Mouse (Mus musculus) erythroid progenitor cell, adult 5-6 weeks (primary cell): ENCODE data around the gene Zfp449. TPM values are rescaled to one million over a fixed set of nuclear protein-coding genes. Genes with fewer than 3 reads are reported as not detected.
"Not testable (repeated sequence)": the region's sequence is repeated elsewhere in the genome, so short reads cannot be mapped to it uniquely, and the experiment has no call there.

Experiments
- ATAC-seq: replicated peaks from 2 replicates; pipeline ENCODE4 v1.8.0; 2016; ENCODE audit warnings: moderate number of reproducible peaks, mild to moderate bottlenecking, moderate TSS enrichment, inconsistent platforms; ENCODE audit not compliant: poor library complexity, low FRiP score, severe bottlenecking
- total RNA-seq, 2 experiments: library from RNA; stranded (forward) in 1 of 2; stranded (reverse) in 1 of 2; fragments of 150-400 nt in 1 of 2; fragments of 186-747, 209-891 nt in 1 of 2; gene quantifications; 2 replicates each; pipeline versions ENCODE4 v1.2.3 to v1.2.4; 2015 to 2017; ENCODE audit warnings: low replicate concordance in 2 of 2

The Zfp449 gene
- total RNA-seq (2015; ENCODE audit: low replicate concordance) (1.3 TPM in 1 of 2 replicates, not detected in the other), total RNA-seq (2017; ENCODE audit: low replicate concordance) (0.08 and 0.39 TPM in 2 replicates)

- peak; percentile 81 for ATAC-seq
These were observed at the start of gene Zfp449 for GRCm38 (mm10) chrX:56346176-56346931. TSS of gene Zfp449 (plus strand) at chrX:56346400.

- ATAC-seq, result no peak
These were observed 38.6 kb upstream of the Zfp449 start for GRCm38 (mm10) chrX:56307597-56307996.

GRCm38 (mm10) chrX:56312813-56313212 is 33.4 kb upstream of the Zfp449 start:
- ATAC-seq, result no peak

GRCm38 (mm10) chrX:56322096-56322495 is 24.1 kb upstream of the Zfp449 start:
- no peak for ATAC-seq

- no peak for ATAC-seq
These were observed 23.5 kb upstream of the Zfp449 start for GRCm38 (mm10) chrX:56322731-56323130.

- no peak for ATAC-seq
These were observed 14.2 kb upstream of the Zfp449 start for GRCm38 (mm10) chrX:56332046-56332445.

GRCm38 (mm10) chrX:56340305-56340704 is 5.9 kb upstream of the Zfp449 start:
- no peak for ATAC-seq

- no peak for ATAC-seq
These were observed 3.3 kb upstream of the Zfp449 start for GRCm38 (mm10) chrX:56342921-56343320.

GRCm38 (mm10) chrX:56346932-56347253 is 693 bp downstream of the Zfp449 start:
- ATAC-seq, result no peak

- not testable (repeated sequence) for ATAC-seq
These were observed 28.4 kb downstream of the Zfp449 start, which contains the start of gene Smim10l2a for GRCm38 (mm10) chrX:56374431-56375128. TSS of gene Smim10l2a (plus strand) at chrX:56374586.

- no peak for ATAC-seq
These were observed 34.7 kb downstream of the Zfp449 start for GRCm38 (mm10) chrX:56380852-56381251.

GRCm38 (mm10) chrX:56384142-56384541 is 37.9 kb downstream of the Zfp449 start:
- ATAC-seq, result no peak

- ATAC-seq, result no peak
These were observed 58.4 kb downstream of the Zfp449 start for GRCm38 (mm10) chrX:56404646-56405045.

- no peak for ATAC-seq
These were observed 59.3 kb downstream of the Zfp449 start for GRCm38 (mm10) chrX:56405482-56405881.

- no peak for ATAC-seq
These were observed 59.9 kb downstream of the Zfp449 start for GRCm38 (mm10) chrX:56406128-56406527.

Other genes with a start within 250 kb of the Zfp449 start
- 1.3 and 1.8 TPM in 2 replicates for gene 3830403N18Rik, start 209.8 kb upstream of the Zfp449 start, total RNA-seq (2015; ENCODE audit: low replicate concordance)
- 2.8 TPM in 1 of 2 replicates, not detected in the other for gene 3830403N18Rik, start 209.8 kb upstream of the Zfp449 start, total RNA-seq (2017; ENCODE audit: low replicate concordance)
- gene Gm773, start 133.5 kb upstream of the Zfp449 start, total RNA-seq (2015; ENCODE audit: low replicate concordance), result not detected in 2 replicates
- not detected in 2 replicates for gene Gm773, start 133.5 kb upstream of the Zfp449 start, total RNA-seq (2017; ENCODE audit: low replicate concordance)
- not detected in 2 replicates for gene Smim10l2a, start 28.2 kb downstream of the Zfp449 start, total RNA-seq (2015; ENCODE audit: low replicate concordance)
- not detected in 2 replicates for gene Smim10l2a, start 28.2 kb downstream of the Zfp449 start, total RNA-seq (2017; ENCODE audit: low replicate concordance)
- not detected in 2 replicates for gene Gm2174, start 101.6 kb downstream of the Zfp449 start, total RNA-seq (2015; ENCODE audit: low replicate concordance)
- 2.3 and 23.6 TPM in 2 replicates for gene Gm2174, start 101.6 kb downstream of the Zfp449 start, total RNA-seq (2017; ENCODE audit: low replicate concordance)
- 223 and 328 TPM in 2 replicates for gene Ints6l, start 108.5 kb downstream of the Zfp449 start, total RNA-seq (2015; ENCODE audit: low replicate concordance)
- 124 and 128 TPM in 2 replicates for gene Ints6l, start 108.5 kb downstream of the Zfp449 start, total RNA-seq (2017; ENCODE audit: low replicate concordance)
- gene Gm10477, start 178.3 kb downstream of the Zfp449 start, total RNA-seq (2015; ENCODE audit: low replicate concordance), result not detected in 2 replicates
- gene Gm10477, start 178.3 kb downstream of the Zfp449 start, total RNA-seq (2017; ENCODE audit: low replicate concordance), result not detected in 2 replicates
- not detected in 2 replicates for gene Gm648, start 203.2 kb downstream of the Zfp449 start, total RNA-seq (2015; ENCODE audit: low replicate concordance)
- not detected in 2 replicates for gene Gm648, start 203.2 kb downstream of the Zfp449 start, total RNA-seq (2017; ENCODE audit: low replicate concordance)